Mouse (Mus musculus): Measurements from ENCODE around the gene Rora. TPM values are rescaled to one million over a fixed set of nuclear protein-coding genes. Genes with fewer than 3 reads are reported as not detected.

Rora gene
- 3.7 and 4.7 TPM in 2 replicates for polyA plus RNA-seq (2012; rRNA removed)

DNA sequence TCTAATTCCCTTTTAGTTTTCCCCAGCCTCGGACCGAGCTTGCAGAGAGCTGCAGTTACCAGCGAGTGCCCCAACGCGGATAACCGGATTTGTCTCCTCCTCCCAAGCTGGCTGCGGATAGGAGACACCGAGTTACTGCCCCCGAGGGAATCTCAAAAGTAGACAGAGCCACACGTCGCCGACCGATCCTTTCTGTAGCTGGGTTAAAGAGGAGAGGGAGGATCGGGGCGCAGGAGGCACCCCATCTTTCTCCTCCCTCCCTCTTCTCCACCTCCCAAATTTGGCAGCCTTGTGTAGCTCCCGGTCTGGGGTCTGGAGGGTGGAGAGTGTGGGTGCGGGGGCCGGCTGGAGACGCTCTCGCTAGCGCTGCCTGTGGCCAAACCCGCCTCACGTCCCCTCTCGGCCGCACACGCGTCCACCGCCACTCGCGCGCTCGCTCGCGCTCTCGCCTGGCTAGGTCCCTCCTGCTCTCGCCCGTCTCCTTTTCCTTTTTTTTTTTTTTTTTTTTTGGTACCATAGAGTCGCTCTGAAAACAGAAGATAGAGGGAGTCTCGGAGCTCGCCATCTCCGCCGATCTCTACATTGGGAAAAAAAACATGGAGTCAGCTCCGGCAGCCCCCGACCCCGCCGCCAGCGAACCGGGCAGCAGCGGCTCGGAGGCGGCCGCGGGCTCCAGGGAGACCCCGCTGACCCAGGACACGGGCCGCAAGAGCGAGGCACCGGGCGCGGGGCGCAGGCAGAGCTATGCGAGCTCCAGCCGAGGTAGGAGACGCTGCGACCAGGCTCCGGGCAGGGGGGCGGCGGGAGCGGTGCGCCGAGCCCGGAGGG, at the start of gene Rora:
Gene Rora (plus strand): TSS at position 576 of the 828 bp plus-strand sequence.
- H3K4me1 ChIP-seq (replicated peaks; ENCODE audit: control insufficient read depth, insufficient read depth, low read length): no peaks in the 10 kb centered on the region
- H3K27ac ChIP-seq (ENCODE audit: control insufficient read depth, insufficient read depth, low read length): no peak within 1 kb of the TSS
- TF ChIP-seq CTCF (IDR thresholded peaks at IDR 0.05; ENCODE audit: borderline replicate concordance, control insufficient read depth, extremely low read depth, insufficient read depth, low read length, poor library complexity) (no peak), POLR2A (IDR thresholded peaks at IDR 0.05; ENCODE audit: control insufficient read depth, extremely low read depth, insufficient read depth, low read length, poor library complexity) (no peak)
- no peak for DNase-seq
- 0 out of 2 replicates have a peak within 1 kb of the TSS, but pooled peaks have one; percentile 9 for H3K4me3 ChIP-seq (ENCODE audit: control insufficient read depth, insufficient read depth, low read length)
- H3K27me3 ChIP-seq (ENCODE audit: control insufficient read depth, insufficient read depth, low read length): no peaks in the 10 kb centered on the region; the same call in 1 of the 2 replicates
- WGBS: 2% methylated on average over 70 of the region's 72 CpGs
- no peaks in the 10 kb centered on the region for H3K36me3 ChIP-seq (ENCODE audit: control insufficient read depth, insufficient read depth, low read length)

DNA sequence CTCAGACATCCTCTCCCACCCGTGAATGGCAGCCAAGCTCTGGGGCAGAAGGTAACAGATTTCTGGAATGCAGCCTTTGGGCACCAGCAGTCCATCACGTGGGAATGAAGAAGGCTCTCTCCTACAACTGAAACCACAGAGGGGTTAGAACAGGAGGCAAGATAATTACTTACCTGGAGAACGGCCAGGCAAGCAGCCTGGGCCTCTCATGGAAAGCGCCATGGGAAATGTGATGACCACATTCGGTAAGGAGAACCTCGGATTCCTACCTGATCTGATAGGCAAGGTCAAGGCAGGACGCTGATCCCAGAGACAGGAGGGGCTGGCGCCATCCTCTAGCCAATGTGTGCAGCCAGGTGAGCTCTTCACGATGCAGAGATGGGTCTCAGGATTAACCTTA, 39.6 kb upstream of the Rora start:
- H3K27ac ChIP-seq (ENCODE audit: control insufficient read depth, insufficient read depth, low read length): no peak overlapping the region
- TF ChIP-seq POLR2A (IDR thresholded peaks at IDR 0.05; ENCODE audit: control insufficient read depth, extremely low read depth, insufficient read depth, low read length, poor library complexity) (no peak), CTCF (IDR thresholded peaks at IDR 0.05; ENCODE audit: borderline replicate concordance, control insufficient read depth, extremely low read depth, insufficient read depth, low read length, poor library complexity) (no peak)
- no peak overlapping the region for H3K4me3 ChIP-seq (ENCODE audit: control insufficient read depth, insufficient read depth, low read length)
- no peak for DNase-seq
- no peaks in the 10 kb centered on the region for H3K4me1 ChIP-seq (replicated peaks; ENCODE audit: control insufficient read depth, insufficient read depth, low read length)
- whole genome bisulfite sequencing: 91% methylated on average over 9 of the region's 9 CpGs
- H3K27me3 ChIP-seq (ENCODE audit: control insufficient read depth, insufficient read depth, low read length): no peaks in the 10 kb centered on the region
- H3K36me3 ChIP-seq (ENCODE audit: control insufficient read depth, insufficient read depth, low read length): no peaks in the 10 kb centered on the region

- TF ChIP-seq POLR2A (IDR thresholded peaks at IDR 0.05; ENCODE audit: control insufficient read depth, extremely low read depth, insufficient read depth, low read length, poor library complexity) (no peak), CTCF (IDR thresholded peaks at IDR 0.05; ENCODE audit: borderline replicate concordance, control insufficient read depth, extremely low read depth, insufficient read depth, low read length, poor library complexity) (no peak)
- H3K36me3 ChIP-seq (ENCODE audit: control insufficient read depth, insufficient read depth, low read length): no peaks in the 10 kb centered on the region
- DNase-seq: no peak
- no peak overlapping the region for H3K4me3 ChIP-seq (ENCODE audit: control insufficient read depth, insufficient read depth, low read length)
- WGBS: 68% methylated on average over 4 of the region's 4 CpGs
- no peaks in the 10 kb centered on the region for H3K27me3 ChIP-seq (ENCODE audit: control insufficient read depth, insufficient read depth, low read length)
- no peak overlapping the region for H3K27ac ChIP-seq (ENCODE audit: control insufficient read depth, insufficient read depth, low read length)
- H3K4me1 ChIP-seq (replicated peaks; ENCODE audit: control insufficient read depth, insufficient read depth, low read length): no peaks in the 10 kb centered on the region
These were observed 36.5 kb upstream of the Rora start for GRCm38 (mm10) chr9:68617116-68617515.

DNA sequence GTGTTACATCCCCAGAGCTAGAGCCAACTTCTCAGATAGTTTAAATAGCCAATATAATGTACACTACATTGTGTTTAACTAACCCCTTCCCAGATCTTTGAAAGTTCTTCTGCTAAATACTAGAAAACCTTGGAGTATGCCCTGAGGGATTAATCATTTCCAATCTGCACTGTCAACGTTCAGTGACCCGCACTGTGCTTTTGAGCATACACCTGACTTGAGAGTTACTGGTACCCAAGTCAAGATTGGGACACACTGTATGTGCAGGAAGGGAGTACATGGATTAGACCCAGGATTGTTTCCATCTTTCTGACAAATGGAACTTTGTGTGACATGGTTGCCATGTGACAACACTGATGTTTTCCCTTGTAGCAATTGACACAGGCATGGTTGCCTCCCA, 33.5 kb upstream of the Rora start:
- Histone ChIP-seq H3K27me3 (ENCODE audit: control insufficient read depth, insufficient read depth, low read length) (no peaks in the 10 kb centered on the region), H3K4me3 (ENCODE audit: control insufficient read depth, insufficient read depth, low read length) (no peak overlapping the region), H3K4me1 (replicated peaks; ENCODE audit: control insufficient read depth, insufficient read depth, low read length) (no peaks in the 10 kb centered on the region), H3K27ac (ENCODE audit: control insufficient read depth, insufficient read depth, low read length) (no peak overlapping the region), H3K36me3 (ENCODE audit: control insufficient read depth, insufficient read depth, low read length) (no peaks in the 10 kb centered on the region)
- DNase-seq: no peak
- 89% methylated on average over 2 of the region's 2 CpGs for WGBS
- TF ChIP-seq POLR2A (IDR thresholded peaks at IDR 0.05; ENCODE audit: control insufficient read depth, extremely low read depth, insufficient read depth, low read length, poor library complexity) (no peak), CTCF (IDR thresholded peaks at IDR 0.05; ENCODE audit: borderline replicate concordance, control insufficient read depth, extremely low read depth, insufficient read depth, low read length, poor library complexity) (no peak)

DNA sequence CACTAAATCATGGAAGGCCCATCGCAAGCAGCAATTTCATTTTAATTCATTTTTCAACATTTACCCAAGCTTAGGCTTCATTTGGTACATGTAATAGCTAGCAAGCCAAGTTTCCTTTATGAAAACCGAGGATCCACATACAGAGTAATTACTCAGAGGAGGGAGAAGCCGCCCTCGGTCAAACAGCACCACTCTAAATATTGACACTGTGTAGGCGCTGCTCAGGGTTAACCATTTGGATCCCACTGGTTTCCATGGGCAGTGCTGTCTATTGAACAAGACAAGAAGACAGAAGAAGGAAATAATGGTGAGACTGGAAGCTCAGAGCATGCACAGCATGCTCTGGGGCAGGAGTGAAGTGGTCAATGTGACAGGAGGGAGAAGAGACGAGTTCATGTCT, 33.1 kb upstream of the Rora start:
- Histone ChIP-seq H3K4me1 (replicated peaks; ENCODE audit: control insufficient read depth, insufficient read depth, low read length) (no peaks in the 10 kb centered on the region), H3K36me3 (ENCODE audit: control insufficient read depth, insufficient read depth, low read length) (no peaks in the 10 kb centered on the region), H3K27me3 (ENCODE audit: control insufficient read depth, insufficient read depth, low read length) (no peaks in the 10 kb centered on the region), H3K27ac (ENCODE audit: control insufficient read depth, insufficient read depth, low read length) (no peak overlapping the region), H3K4me3 (ENCODE audit: control insufficient read depth, insufficient read depth, low read length) (no peak overlapping the region)
- DNase-seq: no peak
- TF ChIP-seq CTCF (IDR thresholded peaks at IDR 0.05; ENCODE audit: borderline replicate concordance, control insufficient read depth, extremely low read depth, insufficient read depth, low read length, poor library complexity) (no peak), POLR2A (IDR thresholded peaks at IDR 0.05; ENCODE audit: control insufficient read depth, extremely low read depth, insufficient read depth, low read length, poor library complexity) (no peak)
- 87% methylated on average over 6 of the region's 6 CpGs for WGBS

DNA sequence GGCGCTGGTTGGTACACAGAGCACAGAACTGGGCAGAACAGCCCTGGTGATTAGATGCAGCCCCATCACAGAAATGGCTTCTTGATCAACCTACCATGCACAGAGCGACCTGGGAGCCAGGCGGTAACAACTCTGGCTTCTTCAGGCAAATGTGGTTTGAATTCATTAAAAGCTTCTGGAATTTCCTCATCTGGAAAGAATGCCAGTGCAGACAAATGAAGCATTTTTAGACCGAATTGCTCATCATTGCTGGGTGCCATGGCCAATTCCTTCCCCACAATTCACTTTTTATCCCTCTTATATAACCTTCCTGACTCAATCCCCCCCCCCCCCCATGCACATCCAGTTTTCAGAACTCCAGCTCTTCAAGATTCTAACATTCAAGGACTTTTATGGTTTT, 28.6 kb upstream of the Rora start:
- TF ChIP-seq POLR2A (IDR thresholded peaks at IDR 0.05; ENCODE audit: control insufficient read depth, extremely low read depth, insufficient read depth, low read length, poor library complexity) (no peak), CTCF (IDR thresholded peaks at IDR 0.05; ENCODE audit: borderline replicate concordance, control insufficient read depth, extremely low read depth, insufficient read depth, low read length, poor library complexity) (no peak)
- no peaks in the 10 kb centered on the region for H3K4me1 ChIP-seq (replicated peaks; ENCODE audit: control insufficient read depth, insufficient read depth, low read length)
- WGBS: 91% methylated on average over 4 of the region's 4 CpGs
- no peak overlapping the region for H3K4me3 ChIP-seq (ENCODE audit: control insufficient read depth, insufficient read depth, low read length)
- H3K27me3 ChIP-seq (ENCODE audit: control insufficient read depth, insufficient read depth, low read length): no peaks in the 10 kb centered on the region
- H3K36me3 ChIP-seq (ENCODE audit: control insufficient read depth, insufficient read depth, low read length): no peaks in the 10 kb centered on the region
- no peak overlapping the region for H3K27ac ChIP-seq (ENCODE audit: control insufficient read depth, insufficient read depth, low read length)
- no peak for DNase-seq

All from thymus, adult 2 months (tissue).